Mouse (Mus musculus) retina, embryonic 14.5 days (tissue): ENCODE data around the gene S100a10.

Source experiments
- DNase-seq: peaks from one replicate; pipeline ENCODE4 v3.0.0-alpha.2; 2015; ENCODE audit warnings: low spot score

Gene S100a10

DNA sequence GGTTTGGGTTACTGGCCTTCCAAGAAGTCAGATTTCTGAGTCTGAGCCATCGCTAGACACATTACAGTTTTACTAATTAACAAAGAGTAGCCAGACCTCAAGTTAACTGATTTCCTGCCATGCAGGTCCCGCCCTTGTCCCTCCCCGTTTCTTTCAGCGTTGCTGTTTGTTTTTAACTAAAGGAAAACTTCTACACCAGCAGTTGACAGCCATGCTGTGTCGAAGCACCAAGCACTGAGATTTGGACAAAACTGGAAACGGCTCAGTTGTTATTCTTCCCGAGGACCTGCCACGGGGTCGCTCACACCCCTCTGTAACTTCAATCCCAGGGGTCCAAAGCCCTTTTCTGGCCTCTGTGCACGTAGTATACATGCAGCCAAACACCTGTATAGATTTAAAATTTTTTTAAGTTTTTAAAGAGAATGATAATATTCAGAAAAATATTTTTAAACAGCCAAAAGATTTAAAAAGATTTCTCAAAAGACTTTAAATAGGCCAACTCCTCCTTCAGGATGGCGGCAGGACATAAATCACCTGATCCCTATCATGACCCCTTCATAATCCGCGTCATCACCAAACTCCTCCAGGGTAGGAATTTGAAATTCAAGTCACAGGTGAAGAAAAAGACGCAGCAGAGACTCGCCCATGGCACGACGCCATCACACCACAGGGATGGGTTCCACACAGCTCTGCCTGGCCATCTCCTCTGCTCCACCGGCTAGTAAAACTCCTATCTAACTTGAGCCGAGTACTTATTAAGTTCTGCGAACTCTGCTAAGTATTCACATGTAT, 6.9 kb upstream of the S100a10 start:
- no peak for DNase-seq

DNA sequence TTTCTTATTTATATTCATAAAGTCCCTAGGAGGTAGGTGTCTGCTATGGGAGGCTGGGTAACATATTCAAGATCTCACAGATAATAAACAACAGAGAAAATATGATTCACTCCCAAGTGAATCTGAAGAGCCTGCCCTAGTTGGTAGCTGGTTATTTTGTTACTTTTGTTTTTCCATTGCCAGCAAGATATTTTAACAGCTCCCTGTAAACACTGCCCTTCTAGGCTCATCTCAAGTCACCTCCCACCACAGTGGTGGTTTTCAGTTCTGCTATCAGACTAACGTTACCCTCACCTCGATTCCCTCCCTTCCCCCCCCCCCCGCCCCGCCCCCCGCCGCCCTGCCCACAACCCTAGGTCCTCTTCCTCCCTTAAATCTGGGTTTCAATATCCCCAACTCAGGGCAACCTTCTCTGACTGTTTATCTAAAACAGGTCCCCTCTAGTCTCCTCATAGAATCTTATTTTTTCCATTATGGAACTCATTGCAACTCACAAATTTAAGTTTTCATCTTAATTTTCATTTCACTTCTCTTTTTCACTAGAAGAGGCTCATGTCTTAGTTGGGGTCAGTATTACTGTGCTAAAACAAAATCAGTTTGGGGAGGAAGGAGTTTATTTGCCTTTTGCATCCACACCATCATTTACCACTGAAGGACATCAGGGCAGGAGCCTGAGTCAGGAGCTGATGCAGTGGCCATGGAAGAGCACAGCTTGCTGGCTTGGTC, 6.2 kb upstream of the S100a10 start:
- DNase-seq: no peak

DNA sequence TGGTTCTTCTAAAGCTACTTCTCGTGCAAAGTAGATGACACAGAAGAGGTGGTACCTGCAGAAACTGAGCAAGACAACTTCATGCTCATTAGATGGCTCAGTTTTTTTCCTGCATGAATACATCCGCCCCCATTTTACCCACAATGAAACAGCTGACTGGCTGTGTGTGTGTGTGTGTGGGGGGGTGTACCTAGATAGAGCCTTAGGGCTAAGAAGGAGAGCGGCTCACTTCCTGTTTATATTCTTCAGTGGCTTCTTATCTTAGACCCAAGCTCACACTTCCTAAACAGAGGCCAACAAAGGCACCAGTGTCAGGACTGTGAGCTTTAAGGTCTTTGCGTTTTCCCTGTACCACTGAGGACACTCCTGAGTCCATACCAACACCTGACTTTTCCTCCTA, 4.9 kb upstream of the S100a10 start:
- DNase-seq: no peak

DNA sequence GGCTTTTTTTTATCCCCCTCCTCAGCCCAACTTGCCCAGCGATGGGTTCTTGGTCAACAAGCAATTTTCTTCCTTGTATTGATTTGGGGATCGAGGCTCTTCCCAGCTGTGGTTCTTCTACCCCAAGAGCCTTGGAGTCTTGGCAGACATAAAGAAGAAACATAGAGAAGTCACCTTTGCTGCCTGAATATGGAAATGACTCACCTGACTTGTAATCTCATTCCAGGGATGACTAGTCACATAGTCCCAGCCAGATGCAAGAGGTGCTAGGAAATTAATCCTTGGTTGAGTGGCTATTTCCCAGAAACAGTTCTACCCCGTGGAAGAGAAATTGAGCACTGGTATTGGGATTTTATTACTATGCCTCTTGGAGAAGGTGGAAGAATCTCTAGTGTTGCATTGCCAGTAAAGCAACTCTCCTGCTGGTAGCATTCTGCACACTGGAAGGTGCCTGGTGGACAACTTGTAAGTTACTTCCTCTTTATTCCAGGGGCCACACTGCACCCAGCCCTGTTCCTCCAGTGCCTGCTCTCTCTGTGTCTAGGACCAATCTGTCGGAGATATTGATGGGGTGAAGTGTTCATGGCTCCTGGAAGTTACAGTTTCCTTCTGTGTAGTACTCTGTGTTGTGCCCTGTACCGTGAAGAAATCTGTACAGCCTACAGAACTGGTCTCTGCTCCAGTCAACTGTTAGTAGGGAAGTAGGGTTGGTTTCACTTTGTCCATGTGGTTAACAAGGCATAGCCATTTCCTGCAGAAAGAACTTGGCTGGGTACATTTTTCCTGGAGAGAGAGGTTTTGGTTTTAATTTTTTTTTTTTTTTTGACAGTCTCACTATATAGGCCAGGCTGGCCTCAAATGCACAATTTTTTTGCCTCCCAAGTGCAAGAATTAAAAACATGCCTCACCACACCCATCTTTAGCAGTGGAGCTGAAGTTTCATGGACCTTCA, 2.7 kb upstream of the S100a10 start:
- no peak for DNase-seq

DNA sequence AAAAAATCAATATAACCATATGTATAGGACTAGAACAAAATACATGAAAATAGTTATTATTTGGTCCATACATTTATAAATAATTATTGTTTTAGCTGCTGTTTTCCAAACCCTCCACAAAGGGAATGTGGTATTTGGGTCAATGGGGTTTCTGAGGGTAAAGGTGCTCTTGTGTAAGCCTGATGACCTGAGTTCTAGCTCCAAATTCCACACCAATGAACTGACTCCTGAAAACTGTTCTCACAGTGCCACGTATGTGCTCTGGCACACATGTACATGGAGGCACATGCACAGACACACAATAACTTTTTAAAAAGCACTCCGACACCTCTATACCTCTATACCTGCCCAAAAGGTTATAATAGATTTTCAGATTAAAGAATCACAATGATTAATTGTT, 1.6 kb upstream of the S100a10 start:
- DNase-seq: no peak

DNA sequence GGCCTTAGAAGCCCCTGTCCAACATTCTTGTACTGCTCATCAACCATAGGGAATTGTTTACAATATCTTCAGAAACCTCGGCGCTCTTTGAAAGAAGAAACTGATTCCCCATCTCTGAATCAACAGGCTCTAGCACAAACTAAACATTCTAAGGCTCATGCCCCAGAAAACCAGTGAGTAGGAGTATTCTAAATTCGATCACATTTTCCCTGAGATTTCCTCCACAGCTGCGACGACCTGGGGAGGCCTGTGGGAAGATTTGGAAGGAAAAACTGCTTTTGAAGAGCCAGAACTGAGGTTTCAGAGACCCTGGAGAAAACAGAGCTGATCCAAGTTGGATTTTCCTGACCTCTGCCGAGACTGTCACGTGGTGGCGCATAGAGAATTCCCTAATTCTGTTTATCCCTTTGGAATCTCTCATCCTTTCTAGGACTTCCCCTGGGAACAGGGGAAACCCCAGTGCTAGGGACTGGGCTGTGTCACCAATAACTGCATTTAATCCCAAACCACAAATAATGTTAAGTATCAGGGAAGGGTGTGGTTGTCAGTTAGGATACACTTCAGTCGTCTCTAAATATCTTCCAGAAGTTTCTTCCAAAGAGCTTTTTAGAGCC, 1.0 kb upstream of the S100a10 start:
- DNase-seq: no peak

DNA sequence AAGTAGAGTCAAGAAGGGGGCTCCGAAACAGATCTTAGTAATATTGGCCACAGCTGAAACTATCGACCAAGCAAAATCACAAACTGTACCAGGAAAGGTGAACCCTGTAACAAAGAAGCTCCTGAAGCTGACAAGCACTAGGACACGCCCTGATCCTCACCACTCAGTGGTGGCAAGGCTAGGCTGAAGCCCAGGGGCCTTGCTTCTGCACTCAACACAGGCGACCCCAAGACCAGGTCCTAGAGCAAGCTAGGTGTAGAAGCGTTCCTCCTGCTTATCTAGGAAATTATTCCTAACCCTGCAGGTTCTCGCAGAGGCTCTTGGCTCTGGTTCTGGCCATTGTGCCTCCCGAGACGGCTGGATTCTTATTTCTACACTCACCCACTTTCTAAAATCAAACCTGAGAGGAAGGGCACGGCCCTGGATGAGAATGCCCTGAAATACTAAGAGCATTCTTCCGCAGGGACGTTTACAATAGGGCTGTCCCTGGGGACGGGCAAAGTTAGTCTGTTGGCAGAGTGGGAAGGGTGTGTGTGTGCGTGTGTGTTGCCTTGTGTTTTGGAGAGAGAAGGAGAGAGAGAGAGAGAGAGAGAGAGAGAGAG, 400 bp upstream of the S100a10 start:
- peak; percentile 40 for DNase-seq

DNA sequence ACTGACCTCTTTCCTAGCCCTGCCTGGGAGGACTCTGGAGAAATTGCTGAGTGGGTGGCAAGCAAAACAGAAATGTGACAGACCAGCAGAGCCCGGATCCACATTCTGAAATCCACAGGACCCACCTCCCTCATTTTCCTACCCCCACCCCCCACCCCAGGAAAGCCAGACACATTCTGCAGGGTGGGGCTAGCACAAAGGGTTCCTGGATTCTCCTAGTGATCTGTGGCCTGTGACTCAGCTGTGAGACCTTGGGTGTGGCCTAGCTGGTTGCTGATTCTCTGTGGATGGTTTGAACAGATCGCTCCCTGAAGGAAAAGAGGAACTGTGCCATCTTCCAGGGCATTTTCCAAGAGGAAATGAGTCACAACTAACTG, 986 bp downstream of the S100a10 start:
- peak; percentile 22 for DNase-seq

DNA sequence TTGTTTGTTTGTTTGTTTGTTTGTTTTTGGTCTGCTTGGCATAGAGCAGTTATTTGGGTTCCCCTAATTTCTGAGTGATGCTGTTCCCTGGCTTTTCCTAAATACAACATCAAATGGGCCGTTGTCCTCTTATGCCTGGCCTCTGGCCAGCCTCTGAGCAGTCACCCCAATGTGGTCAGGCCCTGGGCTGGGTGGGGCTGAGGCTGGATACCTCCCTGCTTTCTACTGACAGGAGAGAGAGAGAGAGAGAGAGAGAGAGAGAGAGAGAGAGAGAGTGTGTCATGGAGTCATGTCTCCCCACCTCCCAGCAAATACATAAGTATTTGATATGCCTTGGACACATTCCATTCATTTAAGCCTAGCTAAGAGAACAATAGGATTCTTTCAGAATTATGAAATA, 1.7 kb downstream of the S100a10 start:
- DNase-seq: no peak

DNA sequence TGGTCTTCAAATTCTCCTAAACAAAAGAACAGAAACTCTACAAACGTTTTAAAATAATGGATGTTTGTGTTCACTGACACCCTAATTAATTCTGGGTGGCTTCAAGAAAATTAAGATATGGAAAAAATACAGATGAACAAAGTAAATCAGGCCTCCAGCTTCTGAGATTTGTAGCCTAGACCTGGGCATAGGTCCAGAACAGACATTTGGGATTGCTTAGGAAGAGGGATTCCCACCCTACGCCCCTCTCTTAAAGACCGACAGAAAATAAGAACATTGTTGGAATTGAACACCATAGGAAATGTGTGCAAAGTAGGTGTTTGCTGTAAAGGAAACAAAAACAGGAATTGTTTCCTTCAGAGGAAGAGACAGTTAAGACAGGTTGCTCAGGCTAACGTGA, 2.6 kb downstream of the S100a10 start:
- DNase-seq: no peak

DNA sequence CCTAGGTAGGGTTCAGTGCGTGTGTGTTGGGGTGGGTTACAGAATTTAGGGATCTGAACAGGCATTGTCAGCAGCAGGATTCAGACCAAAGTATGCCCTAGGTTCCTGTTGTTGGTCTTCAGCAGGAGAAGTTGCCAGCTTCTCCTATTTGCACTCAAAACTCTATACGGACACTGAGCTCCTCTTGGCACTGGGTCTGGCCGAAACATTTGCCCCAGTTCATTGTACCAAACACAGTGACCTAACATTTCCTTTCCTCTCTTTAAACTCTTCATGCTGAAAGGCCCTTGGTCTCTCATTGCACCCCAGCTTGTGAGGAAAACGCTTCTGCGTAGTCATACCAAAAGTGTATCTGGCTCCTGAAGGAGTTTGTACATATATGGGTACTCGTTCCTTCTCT, 5.1 kb downstream of the S100a10 start:
- DNase-seq: no peak

DNA sequence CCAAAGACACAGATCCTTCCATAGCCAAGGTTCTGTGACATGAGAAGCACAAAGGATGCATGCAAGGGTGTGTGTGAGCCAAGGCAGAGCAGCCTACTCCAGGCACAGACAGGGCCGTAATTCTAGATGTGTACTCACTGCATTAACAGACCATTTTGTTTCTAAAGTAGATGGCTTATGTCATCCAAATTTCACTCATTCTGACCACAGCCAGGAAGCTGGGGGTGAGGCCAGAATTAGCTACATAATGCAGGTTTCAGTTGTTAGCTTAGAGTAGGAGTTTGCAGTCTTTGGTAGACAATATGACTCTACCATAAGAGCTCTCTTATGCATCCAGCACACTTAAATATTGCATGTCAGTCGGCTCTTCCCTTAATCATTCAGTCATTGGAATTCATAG, 7.5 kb downstream of the S100a10 start:
- DNase-seq: no peak

DNA sequence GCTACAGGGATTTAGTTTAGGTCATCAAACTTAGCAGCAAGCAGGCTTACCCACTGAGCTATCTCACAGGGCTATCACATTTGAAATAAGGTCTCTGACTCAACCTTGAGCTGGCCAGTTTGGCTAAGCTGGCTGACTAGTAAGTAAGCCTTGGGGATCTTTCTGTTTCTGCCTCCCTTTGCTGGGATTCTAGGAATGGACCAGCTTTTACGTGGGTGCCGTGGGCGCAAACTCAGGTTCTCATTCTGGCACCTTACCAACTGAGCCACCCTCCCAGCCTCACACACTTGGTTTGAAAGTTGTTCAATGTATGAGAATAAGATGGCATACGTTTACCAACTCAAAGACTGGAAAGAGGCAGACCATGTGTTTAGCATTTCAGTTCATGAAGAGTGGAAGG, 8.3 kb downstream of the S100a10 start:
- DNase-seq: no peak

DNA sequence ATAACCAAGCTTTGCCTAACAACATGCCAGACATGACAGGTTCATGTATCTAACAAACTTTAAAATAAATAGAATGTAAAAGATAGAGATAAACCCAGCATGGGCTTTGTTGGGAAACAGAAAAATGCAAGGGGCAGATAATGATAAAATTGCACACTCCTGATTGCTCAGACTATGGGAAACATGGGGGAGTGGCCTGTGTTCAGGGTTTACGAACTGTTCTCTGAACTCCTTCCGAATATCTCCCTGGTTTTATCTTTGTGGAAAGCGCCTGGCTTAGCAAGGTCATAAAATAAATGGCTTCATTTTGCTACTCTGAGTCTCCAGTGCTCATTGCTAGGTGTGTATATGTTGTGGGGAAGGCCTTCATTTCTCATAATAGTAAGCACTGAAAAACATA, 12.0 kb downstream of the S100a10 start:
- no peak for DNase-seq

DNA sequence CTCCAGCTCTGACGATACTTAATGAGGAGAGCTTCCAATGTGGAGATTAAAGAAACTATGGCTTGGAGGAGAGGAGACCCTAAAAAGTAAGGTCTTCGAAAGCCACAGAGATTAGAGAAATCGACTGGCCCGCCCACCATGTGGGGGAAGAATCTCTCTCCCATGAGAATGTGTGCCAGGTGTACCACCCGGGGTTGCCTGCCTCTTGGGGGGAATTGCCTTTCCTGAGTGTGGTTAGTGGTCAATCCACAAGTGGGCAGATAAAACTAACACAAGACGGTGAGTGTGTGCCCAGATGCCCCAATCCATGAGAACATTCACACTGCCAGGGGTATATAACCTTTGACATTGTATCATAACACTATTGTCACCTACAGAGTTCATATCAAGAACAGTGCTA, 12.8 kb downstream of the S100a10 start:
- DNase-seq: no peak

DNA sequence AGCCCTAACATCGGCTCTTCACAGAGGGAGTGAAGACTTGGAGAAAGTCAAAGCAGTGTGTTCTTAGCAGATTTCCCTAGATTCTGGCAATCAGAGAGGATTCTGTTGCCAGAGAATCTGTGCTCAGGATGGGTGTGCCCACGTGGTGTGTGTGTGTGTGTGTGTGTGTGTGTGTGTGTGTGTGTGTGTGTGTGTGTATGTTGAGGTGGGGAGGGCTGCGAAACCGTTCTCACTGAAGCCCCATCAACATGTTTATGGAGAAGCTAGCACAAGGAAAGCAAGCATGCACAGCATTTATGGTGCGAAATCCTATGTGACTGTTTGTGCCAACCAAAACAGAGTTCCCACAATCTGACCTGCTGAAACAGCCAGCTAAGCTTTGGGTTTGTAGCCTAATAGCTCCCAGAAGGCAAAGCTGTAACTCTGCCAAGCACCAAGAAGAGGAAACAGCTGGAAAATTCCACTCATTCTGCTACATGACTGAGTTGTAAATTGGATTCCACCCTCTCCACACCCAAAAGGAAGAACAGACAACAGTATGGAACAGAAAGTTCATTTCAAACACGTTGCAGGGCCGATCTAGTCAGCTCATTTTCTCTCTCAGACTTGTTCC, 13.7 kb downstream of the S100a10 start:
- no peak for DNase-seq

DNA sequence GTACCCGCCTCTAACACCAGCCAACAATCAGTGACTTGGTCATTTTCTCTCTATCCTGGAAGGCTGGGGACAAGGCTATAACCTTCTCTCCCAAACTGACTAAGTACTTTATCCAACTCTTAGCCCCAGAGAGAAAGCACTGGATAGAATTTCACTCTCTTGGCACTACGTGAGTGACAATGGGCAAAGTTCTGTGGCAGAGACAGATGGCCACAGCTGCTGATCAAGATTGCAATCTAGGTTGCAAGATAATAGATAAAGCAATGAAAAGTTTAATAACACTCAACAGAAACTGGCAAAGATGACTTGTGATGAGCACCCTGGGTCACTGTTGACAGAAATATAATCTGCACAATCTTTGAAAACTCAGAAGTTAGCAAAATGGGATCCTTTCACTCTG, 14.2 kb downstream of the S100a10 start:
- DNase-seq: no peak

DNA sequence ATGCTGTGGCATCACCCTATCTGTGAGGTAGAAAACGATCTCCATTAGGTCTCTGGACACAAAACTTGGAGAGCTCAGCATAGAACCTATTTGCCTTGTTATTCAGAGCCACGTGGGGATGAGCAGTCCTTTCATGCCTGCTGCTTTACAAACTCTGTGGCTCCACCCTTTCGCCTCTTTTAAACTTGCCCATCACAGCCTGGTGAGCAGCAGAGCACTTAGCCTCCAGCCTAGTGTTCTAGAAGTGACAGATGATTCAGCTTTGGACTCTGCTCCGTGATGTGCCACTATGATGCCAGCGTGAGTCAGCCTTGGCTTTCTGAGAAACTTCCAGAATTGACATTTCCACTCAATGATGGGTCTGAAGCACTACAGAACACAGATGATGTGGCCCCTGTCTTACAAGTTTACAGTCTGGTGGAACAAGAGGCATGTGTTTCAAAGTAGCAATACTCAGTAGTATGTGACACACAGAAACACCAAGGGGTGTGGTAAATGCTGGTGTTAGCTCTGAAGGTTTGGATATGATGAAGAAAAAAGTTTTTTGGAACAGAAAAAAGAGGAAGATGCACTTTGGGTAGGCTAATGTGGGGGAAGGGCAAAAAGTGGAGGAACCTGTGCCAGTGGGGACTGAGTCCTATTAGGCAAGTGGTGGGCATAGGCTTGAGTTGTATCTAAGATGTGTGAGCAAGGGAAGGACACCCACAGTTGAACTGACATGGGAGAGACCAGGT, 17.3 kb downstream of the S100a10 start:
- DNase-seq: no peak

DNA sequence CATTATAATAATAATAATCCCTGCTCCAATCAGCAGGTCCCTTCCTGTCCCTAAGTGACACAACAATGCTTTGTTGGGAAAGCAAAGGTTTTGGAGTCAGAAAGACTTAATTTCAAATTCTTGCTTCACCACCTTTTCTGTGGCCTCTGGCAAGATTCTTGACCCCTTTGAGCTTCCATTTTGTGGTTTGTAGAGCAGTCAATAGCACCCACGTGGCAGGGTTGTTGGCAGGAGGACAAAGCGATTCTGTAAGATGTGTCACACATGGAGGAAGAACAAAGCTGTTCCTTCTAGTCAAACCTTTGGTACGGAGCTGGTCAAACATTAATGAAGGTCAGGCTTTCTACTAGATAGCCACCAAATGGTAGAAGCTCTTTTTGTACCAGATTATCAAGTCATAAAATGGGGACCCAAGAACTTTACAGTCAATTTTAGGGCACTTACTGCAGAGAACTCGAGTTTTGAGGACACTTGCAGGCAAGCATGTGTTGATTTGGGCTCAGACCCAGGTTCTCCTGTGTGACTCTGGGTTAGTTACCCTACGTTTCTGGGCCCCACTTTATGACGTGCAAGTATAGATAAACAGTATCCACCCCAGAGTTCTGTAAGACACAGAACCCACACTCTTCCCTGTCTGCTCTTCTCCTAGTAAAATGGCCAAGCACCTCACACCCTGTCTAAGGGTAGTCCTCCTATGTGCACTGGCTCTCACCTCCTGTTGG, 24.6 kb downstream of the S100a10 start:
- no peak for DNase-seq

DNA sequence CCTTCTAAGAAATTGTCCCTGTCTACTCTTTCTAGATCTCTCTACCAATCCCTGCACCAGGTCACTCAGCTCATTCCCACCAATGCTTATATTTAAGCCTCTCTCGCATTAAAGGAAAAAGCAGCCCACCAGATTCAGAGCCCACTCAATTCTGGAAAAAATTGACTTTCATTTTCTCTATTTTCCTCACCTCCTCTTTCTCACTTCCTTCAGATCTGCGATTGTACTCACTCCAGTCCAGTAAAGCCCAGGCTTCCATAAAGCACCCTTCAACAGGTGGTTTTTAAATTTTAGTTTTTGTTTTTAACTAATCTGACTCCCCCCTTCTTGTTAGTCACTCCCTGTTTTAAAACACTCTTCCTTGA, 25.1 kb downstream of the S100a10 start:
- DNase-seq: no peak
